Mouse (Mus musculus) heart, adult 2 months (tissue): ENCODE data around the gene A4galt. TPM values are rescaled to one million over a fixed set of nuclear protein-coding genes. Genes with fewer than 3 reads are reported as not detected.
A peak's percentile ranks its signal among the peaks of the same experiment; 100 is the strongest.

Experiments used
- DNase-seq, 2 experiments: peaks; one replicate each; pipeline ENCODE4 v3.0.0; 2021
- H3K27ac ChIP-seq: fragments of 200-600 bp; 2 replicates; pipeline ENCODE4 v1.8.1; 2022
- H3K27me3 ChIP-seq: fragments of 200-500 bp; 2 replicates; pipeline ENCODE4 v1.6.1; 2012; ENCODE audit warnings: mild to moderate bottlenecking, low read length, inconsistent platforms, mixed read lengths; ENCODE audit not compliant: control insufficient read depth, insufficient read depth
- H3K36me3 ChIP-seq: fragments of 200-500 bp; 2 replicates; pipeline ENCODE4 v1.6.1; 2012; ENCODE audit warnings: low read length, inconsistent platforms; ENCODE audit not compliant: control insufficient read depth, insufficient read depth
- H3K4me1 ChIP-seq: fragments of 200-500 bp; 2 replicates; pipeline ENCODE4 v1.6.1; 2011; ENCODE audit warnings: low read length; ENCODE audit not compliant: control insufficient read depth, insufficient read depth
- H3K4me3 ChIP-seq: fragments of 200-600 bp; 2 replicates; pipeline ENCODE4 v1.8.1; 2022
- H3K79me2 ChIP-seq: fragments of 200-500 bp; replicated peaks from 2 replicates; pipeline ENCODE4 v1.6.1; 2012; ENCODE audit warnings: mild to moderate bottlenecking, inconsistent platforms, low read length, moderate library complexity, mixed read lengths; ENCODE audit not compliant: control insufficient read depth, insufficient read depth
- H3K9ac ChIP-seq: fragments of 200-500 bp; 2 replicates; pipeline ENCODE4 v1.6.1; 2012; ENCODE audit warnings: low read depth, mild to moderate bottlenecking, control low read depth, inconsistent platforms, low read length, mixed read lengths
- CTCF ChIP-seq: fragments of 200-600 bp; IDR thresholded peaks from 2 replicates; pipeline ENCODE4 v1.8.1; 2022; ENCODE audit warnings: antibody characterized with exemption, mild to moderate bottlenecking, moderate library complexity
- EP300 ChIP-seq: fragments of 200-500 bp; IDR thresholded peaks from 2 replicates; pipeline ENCODE4 v1.6.1; 2011; ENCODE audit warnings: low read depth, low read length, control low read depth; ENCODE audit not compliant: insufficient read depth
- POLR2A ChIP-seq: fragments of 200-500 bp; IDR thresholded peaks from 2 replicates; pipeline ENCODE4 v1.6.1; 2011; ENCODE audit warnings: mild to moderate bottlenecking, low read depth, low read length, control low read depth; ENCODE audit not compliant: insufficient read depth
- WGBS: fragments of 180-500 bp; shearing (Covaris S2); methylation state at CpG from one replicate; pipeline ENCODE4 v1.1.7; 2018; 5-methylcytosine and 5-hydroxymethylcytosine counted together
- intact Hi-C: fragments of 180-260 bp; cut with DNase I; formaldehyde crosslinking; loops from one replicate; pipeline ENCODE4 v1.15.1; 2025
- polyA plus RNA-seq: library from polyadenylated mRNA; depleted of rRNA; stranded (reverse); fragments of >200 nt; gene quantifications from 2 replicates; pipeline ENCODE4 v1.2.3, GENCODE M21; 2012
- total RNA-seq, 2 experiments: library from RNA; stranded (reverse); gene quantifications; 2 replicates each; pipeline ENCODE4 v1.2.3; 2021

Gene A4galt
- total and polyA plus RNA-seq, 3 experiments: 5.2 to 14.9 (median 6.3) TPM

- no peaks in the 10 kb centered on the region for H3K4me1 ChIP-seq
- no peak for TF ChIP-seq EP300
- TF ChIP-seq POLR2A: no peak
- TF ChIP-seq CTCF: peak; percentile 21; the same call in 1 of the 2 replicates
- H3K9ac ChIP-seq: no peak overlapping the region
- H3K36me3 ChIP-seq: no peaks in the 10 kb centered on the region
- H3K79me2 ChIP-seq: no peaks in the 10 kb centered on the region
- WGBS: 72% methylated on average over 4 of the region's 4 CpGs
- no peak overlapping the region for H3K4me3 ChIP-seq
- H3K27ac ChIP-seq: no peak overlapping the region
- no peaks in the 10 kb centered on the region for H3K27me3 ChIP-seq
- intact Hi-C loops: no loop called here
- DNase-seq: no peak
These were observed 9.5 kb downstream of the A4galt start for GRCm38 (mm10) chr15:83241961-83242680.

- H3K9ac ChIP-seq: no peak overlapping the region
- no peak for DNase-seq
- H3K27me3 ChIP-seq: no peaks in the 10 kb centered on the region
- 82% methylated on average over 3 of the region's 3 CpGs for WGBS
- no peaks in the 10 kb centered on the region for H3K4me1 ChIP-seq
- H3K27ac ChIP-seq: no peak overlapping the region
- intact Hi-C loops: no loop called here
- H3K4me3 ChIP-seq: no peak overlapping the region
- H3K79me2 ChIP-seq: no peaks in the 10 kb centered on the region
- no peak for TF ChIP-seq EP300
- no peak for TF ChIP-seq CTCF
- no peak for TF ChIP-seq POLR2A
- H3K36me3 ChIP-seq: no peaks in the 10 kb centered on the region
These were observed 10.1 kb downstream of the A4galt start for GRCm38 (mm10) chr15:83241497-83241896.

GRCm38 (mm10) chr15:83237460-83238243, 13.9 kb downstream of the A4galt start:
- TF ChIP-seq POLR2A (no peak), EP300 (no peak), CTCF (no peak)
- Histone ChIP-seq H3K79me2 (no peaks in the 10 kb centered on the region), H3K4me3 (no peak overlapping the region), H3K9ac (no peak overlapping the region), H3K27ac (no peak overlapping the region), H3K4me1 (peaks cover 3% of the 10 kb centered on the region), H3K27me3 (no peaks in the 10 kb centered on the region), H3K36me3 (no peaks in the 10 kb centered on the region)
- 82% methylated on average over 15 of the region's 15 CpGs for WGBS
- DNase-seq: no peak
- intact Hi-C loops: no loop called here

GRCm38 (mm10) chr15:83236824-83237223, 14.8 kb downstream of the A4galt start:
- no peak for TF ChIP-seq POLR2A
- no peak for TF ChIP-seq CTCF
- TF ChIP-seq EP300: no peak
- no peaks in the 10 kb centered on the region for H3K36me3 ChIP-seq
- no peak overlapping the region for H3K4me3 ChIP-seq
- no peak overlapping the region for H3K27ac ChIP-seq
- H3K9ac ChIP-seq: no peak overlapping the region
- no peaks in the 10 kb centered on the region for H3K27me3 ChIP-seq
- WGBS: 30% methylated on average over 1 of the region's 1 CpGs
- DNase-seq: no peak
- peaks cover 3% of the 10 kb centered on the region for H3K4me1 ChIP-seq
- no peaks in the 10 kb centered on the region for H3K79me2 ChIP-seq
- intact Hi-C loops: no loop called here

DNA sequence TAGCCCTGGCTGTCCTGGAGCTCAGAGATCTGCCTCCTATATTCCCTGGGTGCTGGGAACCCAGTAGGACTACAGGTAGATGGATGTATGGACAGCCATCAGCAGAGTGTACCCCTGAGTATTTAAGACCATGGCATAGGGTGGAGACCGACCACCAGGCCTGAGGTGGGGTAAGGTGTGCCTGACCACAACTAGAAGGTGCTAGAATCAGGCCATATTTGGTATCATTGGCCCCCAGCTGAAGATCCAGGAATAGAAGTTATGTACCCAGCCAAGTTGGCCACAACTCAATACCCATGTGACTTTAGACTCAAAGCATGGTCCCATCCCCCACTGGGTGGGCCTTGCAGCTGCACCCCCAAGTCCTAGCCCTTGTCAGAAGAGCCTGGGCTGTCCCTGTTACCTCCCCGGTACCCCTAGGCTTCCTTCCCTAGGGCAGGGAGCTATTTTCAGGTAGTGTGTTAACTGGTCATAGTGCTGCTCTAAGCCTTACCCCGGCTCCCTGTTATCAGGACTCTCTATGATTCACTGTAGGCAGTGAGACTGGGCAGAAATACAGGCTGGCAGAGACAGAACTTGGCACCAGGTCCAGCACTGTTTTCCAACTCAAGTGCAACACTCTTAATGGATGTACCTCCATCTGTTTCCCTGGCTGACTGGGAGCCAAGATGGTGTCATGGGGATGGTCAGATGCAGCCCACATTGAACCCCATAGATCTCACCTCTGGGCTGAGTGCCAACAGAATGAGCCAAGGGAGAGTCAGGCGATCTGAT, 18.2 kb downstream of the A4galt start:
- Histone ChIP-seq H3K36me3 (no peaks in the 10 kb centered on the region), H3K9ac (no peak overlapping the region), H3K4me1 (peaks cover 3% of the 10 kb centered on the region), H3K4me3 (no peak overlapping the region), H3K27me3 (no peaks in the 10 kb centered on the region), H3K27ac (peak overlapping the region; percentile 76), H3K79me2 (no peaks in the 10 kb centered on the region)
- TF ChIP-seq EP300 (0 out of 2 replicates have a peak, but pooled peaks have one; percentile 26), POLR2A (no peak), CTCF (no peak)
- intact Hi-C loops: no loop called here
- 54% methylated on average over 4 of the region's 4 CpGs for WGBS
- peak; percentile 64 to 84 for DNase-seq

DNA sequence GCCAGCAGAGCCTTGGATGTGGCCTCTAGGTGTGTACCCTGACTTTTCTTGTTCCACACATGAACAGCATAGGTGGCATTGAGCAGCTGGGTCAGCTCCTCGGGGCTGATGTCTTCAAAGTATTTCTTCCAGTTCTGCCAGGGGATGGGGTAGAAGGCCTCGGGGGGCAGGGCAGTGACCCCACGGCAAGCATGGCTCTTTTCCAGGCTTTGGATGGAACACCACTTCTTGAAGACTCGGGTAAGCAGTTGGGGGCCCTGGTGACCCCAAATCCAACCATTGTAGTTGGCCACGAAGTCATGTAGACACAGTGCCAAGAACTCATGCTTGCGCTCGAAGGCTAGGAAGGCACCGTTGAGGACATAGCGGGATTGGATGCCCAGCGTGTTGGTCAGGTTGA, 24.0 kb downstream of the A4galt start:
- DNase-seq: no peak
- Histone ChIP-seq H3K79me2 (no peaks in the 10 kb centered on the region), H3K9ac (no peak overlapping the region), H3K36me3 (peaks cover 2% of the 10 kb centered on the region; the same call in 1 of the 2 replicates), H3K27me3 (no peaks in the 10 kb centered on the region), H3K4me1 (peaks cover 17% of the 10 kb centered on the region), H3K4me3 (no peak overlapping the region), H3K27ac (no peak overlapping the region)
- intact Hi-C loops: no loop called here
- no peak for TF ChIP-seq CTCF
- no peak for TF ChIP-seq EP300
- TF ChIP-seq POLR2A: no peak
- 94% methylated on average over 10 of the region's 10 CpGs for WGBS
